Mouse (Mus musculus): ENCODE results near the gene Tbc1d8. TPM values are rescaled to one million over a fixed set of nuclear protein-coding genes. Genes with fewer than 3 reads are reported as not detected.

The Tbc1d8 gene
- 10 to 100 TPM; 18.3 to 20.2 TPM for total RNA-seq (2021)
- long read RNA-seq, experiment 1, full-length matches to known transcripts, result 30 of 46 reads
- long read RNA-seq, experiment 1, partial matches to known transcripts, result 4 of 46 reads
- long read RNA-seq, experiment 1, other reads (novel, unspliced or antisense), result 12 of 46 reads
- long read RNA-seq, experiment 2, full-length matches to known transcripts, result 23 of 48 reads
- long read RNA-seq, experiment 2, partial matches to known transcripts, result 4 of 48 reads
- long read RNA-seq, experiment 2, other reads (novel, unspliced or antisense), result 21 of 48 reads

GRCm38 (mm10) chr1:39478057-39478895 is at the start of gene Tbc1d8:
Tbc1d8 (minus strand) TSS chr1:39478755.
- peak; percentile 78 to 85 for DNase-seq (ENCODE audit: extremely low spot score in 1 of 2, low spot score in 2 of 2)
- Histone ChIP-seq H3K27ac (peak within 1 kb of the TSS; percentile 87), H3K4me3 (peak within 1 kb of the TSS; percentile 95)
- intact Hi-C loops (cut with DNase I), result loop anchor here (2.0 kb wide), 1 partner anchor 31 kb away; no protein-coding TSS in a partner anchor
- TF ChIP-seq CTCF (IDR thresholded peaks at IDR 0.05), result no peak

GRCm38 (mm10) chr1:39528319-39528718 is 49.8 kb upstream of the Tbc1d8 start:
- no peak for DNase-seq (ENCODE audit: extremely low spot score in 1 of 2, low spot score in 2 of 2)
- intact Hi-C loops (cut with DNase I), result loop anchor here (10.0 kb wide), 1 partner anchor 304 kb away; no protein-coding TSS in a partner anchor
- TF ChIP-seq CTCF (IDR thresholded peaks at IDR 0.05), result no peak
- Histone ChIP-seq H3K4me3 (no peak overlapping the region), H3K27ac (no peak overlapping the region)

GRCm38 (mm10) chr1:39527432-39527831 is 48.9 kb upstream of the Tbc1d8 start:
- peak; percentile 91 for TF ChIP-seq CTCF (IDR thresholded peaks at IDR 0.05)
- intact Hi-C loops (cut with DNase I), result loop anchor here (10.0 kb wide), 1 partner anchor 303 kb away; no protein-coding TSS in a partner anchor

GRCm38 (mm10) chr1:39526371-39527167 is 48.0 kb upstream of the Tbc1d8 start:
- Histone ChIP-seq H3K4me3 (no peak overlapping the region), H3K27ac (no peak overlapping the region)
- DNase-seq (ENCODE audit: extremely low spot score in 1 of 2, low spot score in 2 of 2), result no peak
- TF ChIP-seq CTCF (IDR thresholded peaks at IDR 0.05), result no peak
- intact Hi-C loops (cut with DNase I), result loop anchor here (10.0 kb wide), 1 partner anchor 302 kb away; no protein-coding TSS in a partner anchor

More at GRCm38 (mm10) chr1:39527432-39527831, 48.9 kb upstream of the Tbc1d8 start:
- Histone ChIP-seq H3K27ac (no peak overlapping the region), H3K4me3 (no peak overlapping the region)
- peak; percentile 63 to 69 for DNase-seq (ENCODE audit: extremely low spot score in 1 of 2, low spot score in 2 of 2)

- intact Hi-C loops (cut with DNase I), result loop anchor here (10.0 kb wide), 1 partner anchor 301 kb away; no protein-coding TSS in a partner anchor
- DNase-seq (ENCODE audit: extremely low spot score in 1 of 2, low spot score in 2 of 2), result no peak
- no peak for TF ChIP-seq CTCF (IDR thresholded peaks at IDR 0.05)
- Histone ChIP-seq H3K27ac (no peak overlapping the region), H3K4me3 (no peak overlapping the region)
Observed at GRCm38 (mm10) chr1:39525763-39526162, 47.2 kb upstream of the Tbc1d8 start.

- no peak overlapping the region for H3K4me3 ChIP-seq
- H3K27ac ChIP-seq, result no peak overlapping the region
- no peak for DNase-seq (ENCODE audit: extremely low spot score in 1 of 2, low spot score in 2 of 2)
- peak; percentile 75 for TF ChIP-seq CTCF (IDR thresholded peaks at IDR 0.05)
- intact Hi-C loops (cut with DNase I), result loop anchor here (2.0 to 10.0 kb wide), 2 partner anchors 130 to 298 kb away; no protein-coding TSS in a partner anchor
Observed at GRCm38 (mm10) chr1:39522519-39522918, 44.0 kb upstream of the Tbc1d8 start.

GRCm38 (mm10) chr1:39521326-39521725 is 42.8 kb upstream of the Tbc1d8 start:
- intact Hi-C loops (cut with DNase I), result loop anchor here (10.0 kb wide), 1 partner anchor 297 kb away; no protein-coding TSS in a partner anchor
- DNase-seq (ENCODE audit: extremely low spot score in 1 of 2, low spot score in 2 of 2), result no peak
- H3K4me3 ChIP-seq, result no peak overlapping the region
- TF ChIP-seq CTCF (IDR thresholded peaks at IDR 0.05), result no peak
- no peak overlapping the region for H3K27ac ChIP-seq

- TF ChIP-seq CTCF (IDR thresholded peaks at IDR 0.05), result no peak
- DNase-seq (ENCODE audit: extremely low spot score in 1 of 2, low spot score in 2 of 2), result no peak
- intact Hi-C loops (cut with DNase I), result no loop called here
- no peak overlapping the region for H3K4me3 ChIP-seq
- H3K27ac ChIP-seq, result no peak overlapping the region
Observed at GRCm38 (mm10) chr1:39515303-39515991, 36.9 kb upstream of the Tbc1d8 start.

GRCm38 (mm10) chr1:39512183-39512582 is 33.6 kb upstream of the Tbc1d8 start:
- no peak overlapping the region for H3K4me3 ChIP-seq
- DNase-seq (ENCODE audit: extremely low spot score in 1 of 2, low spot score in 2 of 2), result no peak
- no peak for TF ChIP-seq CTCF (IDR thresholded peaks at IDR 0.05)
- intact Hi-C loops (cut with DNase I), result no loop called here
- no peak overlapping the region for H3K27ac ChIP-seq

GRCm38 (mm10) chr1:39511775-39512174 is 33.2 kb upstream of the Tbc1d8 start:
- Histone ChIP-seq H3K4me3 (no peak overlapping the region), H3K27ac (no peak overlapping the region)
- DNase-seq (ENCODE audit: extremely low spot score in 1 of 2, low spot score in 2 of 2), result no peak
- intact Hi-C loops (cut with DNase I), result no loop called here
- no peak for TF ChIP-seq CTCF (IDR thresholded peaks at IDR 0.05)

GRCm38 (mm10) chr1:39505600-39505999 is 27.0 kb upstream of the Tbc1d8 start:
- intact Hi-C loops (cut with DNase I), result no loop called here
- Histone ChIP-seq H3K4me3 (no peak overlapping the region), H3K27ac (no peak overlapping the region)
- no peak for TF ChIP-seq CTCF (IDR thresholded peaks at IDR 0.05)
- DNase-seq (ENCODE audit: extremely low spot score in 1 of 2, low spot score in 2 of 2), result no peak

Measured in left cerebral cortex, adult 2 months (tissue).